Comparison of ENCODE assay signal across 20 mouse cellular contexts in the genomic region with DNA sequence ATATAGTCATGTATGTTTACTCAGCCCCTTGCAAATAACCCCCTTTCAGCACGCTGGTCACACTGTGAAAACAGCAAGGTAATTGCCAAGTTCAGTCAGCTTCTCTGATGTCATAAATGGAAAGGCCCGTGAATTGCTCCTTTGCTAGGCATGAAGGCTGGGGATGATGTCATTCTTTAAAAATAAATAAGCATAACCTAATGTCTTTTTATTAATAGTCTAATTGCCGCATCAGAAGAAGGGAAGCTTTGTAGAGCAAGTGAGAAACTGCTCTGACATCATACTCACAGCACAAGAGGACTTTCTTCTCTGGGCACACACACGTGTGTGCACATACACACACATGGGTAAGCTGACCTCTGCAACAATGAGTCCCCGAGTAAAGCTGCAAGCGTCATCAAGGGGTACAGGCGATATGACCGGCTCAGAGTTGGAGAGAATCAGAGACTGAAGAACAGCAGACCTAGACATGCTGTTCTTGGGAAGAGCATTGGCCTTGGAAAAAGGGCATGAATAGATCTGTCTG.
DNase-seq lines count a peak whose midpoint lies in the region; ATAC-seq and TF ChIP-seq lines count a peak whose summit lies in the region.
"Had no signal": no experiment of that assay in that cellular context is flagged by ENCODE, and none has a peak within 500 bp of the region (broad histone marks: within the 10 kb centered on the region; RNA-seq: fewer than 3 reads in every experiment).

No protein-coding gene starts in this region.

- no peaks in the 10 kb centered on the region for H3K9me3 ChIP-seq in heart, embryonic 10.5 days
- no peaks in the 10 kb centered on the region for H3K9me3 ChIP-seq in heart, postnatal 0 days (replicated peaks; ENCODE audit: control insufficient read depth, low read length)
- H3K9me3 ChIP-seq in limb, embryonic 13.5 days = no peaks in the 10 kb centered on the region
- H3K9me3 ChIP-seq in limb, embryonic 14.5 days (ENCODE audit: control insufficient read depth, low read length) = no peaks in the 10 kb centered on the region
- H3K9me3 ChIP-seq: embryonic facial prominence, embryonic 10.5 days; embryonic facial prominence, embryonic 12.5 days; forebrain, embryonic 12.5 days; forebrain, embryonic 15.5 days had no signal

- TF ChIP-seq CTCF in heart, postnatal 0 days (IDR thresholded peaks at IDR 0.05; ENCODE audit: low read depth) = no peak

- no peak overlapping the region for H3K27ac ChIP-seq in heart, embryonic 10.5 days
- H3K27ac ChIP-seq in heart, postnatal 0 days (ENCODE audit: low read depth) = no peak overlapping the region
- H3K27ac ChIP-seq in limb, embryonic 13.5 days = 0 out of 2 replicates have a peak overlapping the region, but pooled peaks have one; percentile 0
- H3K27ac ChIP-seq in limb, embryonic 14.5 days (replicated peaks; ENCODE audit: low read depth, low read length) = no peak overlapping the region; the same call in 1 of the 2 replicates
- H3K27ac ChIP-seq: embryonic facial prominence, embryonic 10.5 days; embryonic facial prominence, embryonic 12.5 days; forebrain, embryonic 12.5 days; forebrain, embryonic 15.5 days had no signal

- H3K4me2 ChIP-seq in heart, postnatal 0 days (ENCODE audit: low read depth, low read length) = no peak overlapping the region
- H3K4me2 ChIP-seq in limb, embryonic 13.5 days (replicated peaks) = no peak overlapping the region
- H3K4me2 ChIP-seq in limb, embryonic 14.5 days (replicated peaks; ENCODE audit: low read depth, low read length, severe bottlenecking) = no peak overlapping the region
- H3K4me2 ChIP-seq: embryonic facial prominence, embryonic 12.5 days; forebrain, embryonic 12.5 days; forebrain, embryonic 15.5 days had no signal

- ATAC-seq in heart, postnatal 0 days (ENCODE audit: insufficient read depth, low read depth) = peak; percentile 64
- ATAC-seq in limb, embryonic 13.5 days (ENCODE audit: low FRiP score, low read depth) = peak; percentile 67; the same call in 1 of the 2 replicates
- peak; percentile 50; the same call in 1 of the 2 replicates for ATAC-seq in limb, embryonic 14.5 days (ENCODE audit: low FRiP score, low read depth)
- ATAC-seq: forebrain, embryonic 15.5 days; forebrain, postnatal 0 days had no signal

- peak; percentile 37 for DNase-seq in heart, adult 11 months
- DNase-seq in heart, embryonic 10.5 days (ENCODE audit: low spot score) = no peak
- DNase-seq in heart, postnatal 0 days (ENCODE audit: low spot score) = peak; percentile 47
- DNase-seq in heart, adult 8-10 months (ENCODE audit: low spot score) = no peak
- peak; percentile 6 for DNase-seq in limb, embryonic 14.5 days (ENCODE audit: low spot score)
- no peak for DNase-seq in yolk sac, embryonic 10.5 days (ENCODE audit: low spot score)
- DNase-seq: adrenal gland, adult 2 months; adrenal gland, postnatal 10 days; adrenal gland, postnatal 25 days; cerebellum, adult 11 months; cerebellum, adult 2 months; cerebellum, adult 9-10 months; cerebellum, postnatal 10 days; cerebellum, postnatal 25 days; forebrain, postnatal 0 days had no signal

- H3K9ac ChIP-seq in heart, postnatal 0 days (replicated peaks; ENCODE audit: low read depth, low read length) = no peak overlapping the region
- no peak overlapping the region for H3K9ac ChIP-seq in limb, embryonic 13.5 days
- no peak overlapping the region for H3K9ac ChIP-seq in limb, embryonic 14.5 days (ENCODE audit: low read depth, low read length, severe bottlenecking)
- H3K9ac ChIP-seq: embryonic facial prominence, embryonic 12.5 days; forebrain, embryonic 12.5 days; forebrain, embryonic 15.5 days; forebrain, postnatal 0 days had no signal

- H3K4me3 ChIP-seq in heart, embryonic 10.5 days = no peak overlapping the region
- H3K4me3 ChIP-seq in heart, postnatal 0 days (ENCODE audit: low read depth, low read length) = no peak overlapping the region
- no peak overlapping the region for H3K4me3 ChIP-seq in limb, embryonic 13.5 days
- H3K4me3 ChIP-seq in limb, embryonic 14.5 days (replicated peaks; ENCODE audit: low read length) = no peak overlapping the region
- H3K4me3 ChIP-seq: embryonic facial prominence, embryonic 10.5 days; embryonic facial prominence, embryonic 12.5 days; forebrain, embryonic 12.5 days; forebrain, embryonic 15.5 days had no signal

- no peaks in the 10 kb centered on the region for H3K27me3 ChIP-seq in heart, embryonic 10.5 days (ENCODE audit: insufficient read depth, poor library complexity, severe bottlenecking)
- H3K27me3 ChIP-seq in heart, postnatal 0 days (ENCODE audit: control insufficient read depth, insufficient read depth, low read length) = no peaks in the 10 kb centered on the region
- peaks cover 11% of the 10 kb centered on the region for H3K27me3 ChIP-seq in limb, embryonic 13.5 days
- no peaks in the 10 kb centered on the region for H3K27me3 ChIP-seq in limb, embryonic 14.5 days (ENCODE audit: control insufficient read depth, insufficient read depth, low read length)
- H3K27me3 ChIP-seq: embryonic facial prominence, embryonic 12.5 days; forebrain, embryonic 12.5 days; forebrain, embryonic 15.5 days had no signal

- no peaks in the 10 kb centered on the region for H3K36me3 ChIP-seq in heart, embryonic 10.5 days
- H3K36me3 ChIP-seq in heart, postnatal 0 days (replicated peaks; ENCODE audit: control insufficient read depth, insufficient read depth, low read length) = no peaks in the 10 kb centered on the region
- H3K36me3 ChIP-seq in limb, embryonic 13.5 days = no peaks in the 10 kb centered on the region
- H3K36me3 ChIP-seq in limb, embryonic 14.5 days (ENCODE audit: control insufficient read depth, insufficient read depth, low read length) = no peaks in the 10 kb centered on the region
- H3K36me3 ChIP-seq: embryonic facial prominence, embryonic 10.5 days; embryonic facial prominence, embryonic 12.5 days; forebrain, embryonic 12.5 days; forebrain, embryonic 15.5 days had no signal

- no peaks in the 10 kb centered on the region for H3K4me1 ChIP-seq in heart, embryonic 10.5 days
- H3K4me1 ChIP-seq in heart, postnatal 0 days (ENCODE audit: control insufficient read depth, insufficient read depth) = peaks cover 7% of the 10 kb centered on the region; the same call in 1 of the 2 replicates
- H3K4me1 ChIP-seq in limb, embryonic 13.5 days = peaks cover 12% of the 10 kb centered on the region
- H3K4me1 ChIP-seq in limb, embryonic 14.5 days (ENCODE audit: control insufficient read depth, insufficient read depth, low read length) = peaks cover 4% of the 10 kb centered on the region
- H3K4me1 ChIP-seq: embryonic facial prominence, embryonic 10.5 days; embryonic facial prominence, embryonic 12.5 days; forebrain, embryonic 12.5 days; forebrain, embryonic 15.5 days had no signal

- TF ChIP-seq POLR2A in limb, embryonic 14.5 days (IDR thresholded peaks at IDR 0.05; ENCODE audit: borderline replicate concordance, extremely low read depth, insufficient read depth, insufficient read length) = no peak

- TF ChIP-seq EP300 in heart, postnatal 0 days (IDR thresholded peaks at IDR 0.05; ENCODE audit: low read depth) = no peak

- WGBS in heart, embryonic 10.5 days = 82% methylated on average over 8 of the region's 8 CpGs
- WGBS in heart, postnatal 0 days = 55% methylated on average over 8 of the region's 8 CpGs
- 68% methylated on average over 8 of the region's 8 CpGs for WGBS in limb, embryonic 13.5 days
- WGBS in limb, embryonic 14.5 days = 58% methylated on average over 8 of the region's 8 CpGs

Comparison
In these comparisons a context has a peak if more than half of its experiments do, and no peak if none do; other contexts are left out.
1. DNase-seq: peak in heart, adult 11 months (single experiment), heart, postnatal 0 days (single experiment) and limb, embryonic 14.5 days (single experiment); none in heart, embryonic 10.5 days (single experiment), heart, adult 8-10 months (single experiment) and yolk sac, embryonic 10.5 days (single experiment).
2. Peak in every context shown above with its lines, with median percentiles within 50 percentile points of each other: ATAC-seq.